Mouse (Mus musculus) adrenal gland, adult 18-20 months (tissue): ENCODE results near the gene Invs. TPM values are rescaled to one million over a fixed set of nuclear protein-coding genes. Genes with fewer than 3 reads are reported as not detected.

Source experiments
- DNase-seq, 2 experiments: peaks; one replicate each; pipeline ENCODE4 v3.0.0; 2021 to 2022; ENCODE audit warnings: low spot score in 2 of 2
- long read RNA-seq, 2 experiments: library from polyadenylated mRNA; stranded (forward); transcript quantifications; one replicate each; pipeline ENCODE4 v2.0.0; 2021
- total RNA-seq, 2 experiments: library from RNA; stranded (reverse); gene quantifications; 1 replicate in 1 of 2; 2 replicates in 1 of 2; pipeline ENCODE4 v1.2.3; 2021

Invs gene
- 10 to 100 TPM; 10.6 to 11.5 TPM for total RNA-seq
- long read RNA-seq, experiment 1, partial matches to known transcripts = 1 of 5 reads
- long read RNA-seq, experiment 1, other reads (novel, unspliced or antisense) = 4 of 5 reads
- long read RNA-seq, experiment 2, full-length matches to known transcripts = 1 of 8 reads
- long read RNA-seq, experiment 2, partial matches to known transcripts = 5 of 8 reads
- long read RNA-seq, experiment 2, other reads (novel, unspliced or antisense) = 2 of 8 reads

- DNase-seq = peak; percentile 81 to 83
Observed at GRCm38 (mm10) chr4:48279498-48280134, at the start of gene Invs, which contains the start of gene Erp44. Gene Invs (plus strand): TSS chr4:48279760. Gene Erp44 (minus strand): TSS chr4:48279558.

- no peak for DNase-seq
Observed at GRCm38 (mm10) chr4:48236721-48237120, 42.8 kb upstream of the Invs start.

GRCm38 (mm10) chr4:48239046-48239445 lies 40.5 kb upstream of the Invs start:
- no peak for DNase-seq

DNA sequence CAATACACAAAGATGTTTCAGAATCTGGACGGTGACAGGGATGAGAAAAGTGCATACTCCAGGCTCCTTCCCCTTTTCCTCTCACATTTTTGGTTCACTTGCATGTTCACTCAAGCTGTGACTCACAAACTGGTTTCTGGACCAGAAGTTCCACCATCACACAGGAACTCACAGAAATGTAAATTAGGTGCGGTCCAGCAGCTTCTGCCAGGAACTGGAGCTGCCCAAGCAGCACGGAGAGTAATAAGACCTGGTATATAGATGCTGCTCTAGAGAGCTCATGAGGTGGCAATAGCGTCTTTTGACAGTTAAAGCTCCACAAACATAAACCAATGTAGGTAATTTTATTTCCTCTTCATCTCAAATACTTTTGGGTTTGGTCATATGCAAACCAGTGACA lies 37.1 kb upstream of the Invs start:
- no peak for DNase-seq

GRCm38 (mm10) chr4:48243737-48244136 lies 35.8 kb upstream of the Invs start:
- no peak for DNase-seq

- DNase-seq = no peak
Observed at GRCm38 (mm10) chr4:48244280-48244679, 35.3 kb upstream of the Invs start.

DNA sequence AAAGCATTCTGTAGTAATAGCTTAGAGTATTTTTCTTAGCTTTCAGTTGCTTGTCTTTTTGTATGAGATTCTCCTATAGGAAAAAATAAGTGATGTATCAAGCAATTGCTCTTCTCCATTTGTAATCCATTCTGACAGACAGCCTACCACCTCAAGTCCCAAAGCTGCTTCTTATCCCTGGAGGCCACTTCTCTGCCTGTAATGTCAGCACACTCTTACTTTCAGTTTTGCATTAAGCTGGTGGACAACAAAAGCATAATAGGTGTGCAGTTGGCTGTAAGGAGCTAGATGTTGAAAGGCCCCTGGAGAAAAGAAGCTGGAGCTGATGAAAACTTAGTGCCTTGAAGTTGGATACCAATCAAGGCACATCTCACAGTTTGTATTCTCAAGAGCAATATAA lies 26.3 kb upstream of the Invs start:
- no peak for DNase-seq

DNA sequence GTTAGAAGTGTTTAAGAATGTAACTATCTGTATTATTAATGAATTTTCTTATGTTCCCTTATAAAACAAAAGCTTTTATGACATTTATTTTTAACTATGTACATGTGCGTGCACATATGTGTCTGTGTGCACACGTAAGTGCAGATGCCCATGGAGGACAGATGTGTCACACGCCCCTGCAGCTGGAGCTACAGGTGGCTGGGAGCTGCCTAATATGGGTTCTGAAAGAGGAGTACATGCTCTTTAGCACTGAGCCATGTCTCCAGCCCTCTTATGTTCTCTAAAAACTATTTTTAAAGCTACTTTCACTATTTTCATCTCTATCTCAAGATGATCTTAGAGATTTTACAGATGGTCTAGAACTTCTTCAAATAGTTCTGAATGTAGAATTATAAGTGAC lies 21.5 kb upstream of the Invs start:
- DNase-seq = no peak

- DNase-seq = no peak
Observed at GRCm38 (mm10) chr4:48267683-48268082, 11.9 kb upstream of the Invs start.

DNA sequence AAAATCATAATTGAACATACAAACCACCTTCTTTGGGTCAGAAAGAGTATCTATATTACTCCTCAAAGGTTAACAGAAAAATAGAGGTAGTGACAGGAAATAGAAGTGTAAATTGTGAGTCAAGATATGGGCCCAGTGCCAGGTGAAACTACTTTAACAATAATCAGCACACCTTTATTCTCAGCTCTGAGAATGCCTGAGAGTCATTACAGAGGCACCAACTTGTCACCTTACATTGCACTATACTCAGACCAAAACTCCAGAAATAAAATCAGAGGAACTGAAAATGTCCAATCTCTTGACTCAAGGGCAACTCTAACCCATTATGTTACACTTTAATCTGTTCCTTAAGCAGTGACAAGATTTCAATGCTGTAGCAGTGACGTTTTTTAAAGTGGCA lies 11.4 kb upstream of the Invs start:
- DNase-seq = no peak

DNA sequence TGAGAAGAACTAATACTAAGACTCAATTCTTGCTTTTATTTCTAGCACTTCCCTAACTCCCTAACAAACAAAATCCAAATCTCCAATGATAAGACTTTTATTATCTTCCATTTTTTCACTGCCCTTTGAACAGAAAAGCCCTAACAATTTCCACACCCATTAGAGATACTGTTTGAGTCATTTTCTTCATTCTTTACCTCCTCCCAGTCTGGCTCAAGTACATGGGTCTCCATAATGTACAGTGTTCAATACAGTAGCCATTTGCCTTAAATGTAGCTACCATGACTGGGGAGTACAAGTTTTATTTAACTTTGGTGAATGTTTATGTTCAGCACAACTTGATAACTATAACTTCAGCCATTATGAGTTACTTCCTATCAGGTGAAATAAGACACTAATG lies 9.0 kb upstream of the Invs start:
- DNase-seq = no peak

- no peak for DNase-seq
Observed at GRCm38 (mm10) chr4:48271838-48272237, 7.7 kb upstream of the Invs start.

- no peak for DNase-seq
Observed at GRCm38 (mm10) chr4:48273119-48273829, 6.3 kb upstream of the Invs start.

DNA sequence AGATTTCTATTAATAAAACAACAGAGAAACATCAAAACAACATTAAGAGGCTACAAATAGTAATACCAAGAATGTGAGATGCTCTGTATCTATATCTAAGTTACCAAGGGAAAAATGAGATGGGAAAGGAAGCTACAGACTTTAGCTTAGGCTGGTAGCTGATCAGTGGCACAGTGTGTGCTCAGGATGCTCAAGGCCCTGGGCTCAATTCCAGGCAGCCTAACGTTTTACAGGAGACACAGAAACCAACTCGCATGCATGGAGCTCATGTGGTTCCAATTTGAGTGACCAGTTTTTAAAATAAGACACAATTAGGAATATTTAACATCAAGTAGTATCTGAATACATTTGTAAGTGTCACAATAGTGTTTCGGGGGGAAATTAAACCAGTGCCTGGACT lies 3.8 kb upstream of the Invs start:
- DNase-seq = no peak

DNA sequence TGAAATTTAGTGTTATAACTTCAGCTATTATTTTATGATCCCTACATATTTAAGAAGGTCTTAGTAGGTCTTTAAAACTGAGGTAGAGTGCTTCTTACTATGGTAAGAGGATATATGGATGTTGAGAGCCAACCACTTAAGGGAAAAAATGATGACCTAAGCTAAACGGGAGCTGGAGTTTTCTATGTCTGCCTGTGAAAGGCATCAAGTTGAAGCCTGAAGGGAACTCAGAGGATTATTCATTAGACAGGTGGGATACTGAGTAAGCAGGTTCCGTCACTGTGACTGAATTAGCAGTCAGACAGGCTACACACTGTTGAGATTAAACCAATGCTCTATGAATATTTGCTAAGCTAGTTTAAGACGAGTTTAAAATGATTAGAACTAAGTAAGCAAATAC lies 2.5 kb upstream of the Invs start:
- DNase-seq = no peak

- no peak for DNase-seq
Observed at GRCm38 (mm10) chr4:48278757-48279497, 633 bp upstream of the Invs start.

- no peak for DNase-seq
Observed at GRCm38 (mm10) chr4:48281121-48281520, 1.6 kb downstream of the Invs start.

DNA sequence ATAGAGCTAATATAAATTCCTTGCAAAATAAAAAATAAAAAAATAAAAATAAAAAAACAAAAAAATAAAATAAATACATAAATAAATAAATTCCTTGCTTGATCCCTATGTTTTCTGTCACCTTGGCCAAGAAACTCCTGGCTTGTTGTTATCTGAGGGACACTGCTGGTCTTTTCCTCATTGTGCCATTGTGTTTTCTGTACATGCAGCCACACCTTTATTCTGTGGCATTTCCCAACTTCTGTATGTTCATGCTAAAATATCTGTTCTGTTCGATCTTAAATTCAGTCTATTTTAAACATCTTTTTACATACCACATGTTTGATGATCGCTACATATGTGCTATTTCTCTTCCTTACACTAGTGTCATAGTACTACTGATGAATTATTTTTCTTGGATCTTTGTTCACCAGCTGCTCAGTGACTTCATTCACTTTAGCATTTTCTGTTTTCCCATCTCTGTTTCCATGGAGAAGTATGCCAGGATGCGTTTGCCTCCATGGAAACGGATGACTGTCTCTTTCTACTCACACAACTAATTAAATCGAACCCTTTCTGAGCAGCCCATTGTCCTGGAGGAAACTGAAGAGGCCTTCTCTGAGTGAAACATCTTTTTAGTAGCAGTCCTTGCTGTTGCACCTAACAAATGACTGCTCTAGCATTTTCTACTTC lies 7.7 kb downstream of the Invs start:
- no peak for DNase-seq

- DNase-seq = no peak
Observed at GRCm38 (mm10) chr4:48314814-48315213, 35.3 kb downstream of the Invs start.

DNA sequence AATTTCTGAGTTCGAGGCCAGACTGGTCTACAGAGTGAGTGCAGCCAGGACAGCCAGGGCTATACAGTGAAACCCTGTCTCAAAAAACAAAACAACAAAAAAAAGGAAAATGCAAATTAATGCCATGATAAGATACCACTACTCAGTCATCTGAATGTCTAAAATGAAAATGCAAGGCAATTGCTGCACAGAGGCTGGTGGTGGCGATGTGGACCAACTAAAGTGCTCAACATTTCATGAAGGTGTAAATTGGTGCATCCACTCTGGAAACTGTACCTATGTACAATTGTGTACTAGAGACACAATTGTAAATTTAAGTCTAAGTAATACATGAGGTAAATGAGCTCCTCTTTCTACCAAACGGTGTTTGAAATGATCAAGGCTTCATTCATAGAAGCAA lies 36.5 kb downstream of the Invs start:
- DNase-seq = no peak

GRCm38 (mm10) chr4:48321276-48321675 lies 41.7 kb downstream of the Invs start:
- DNase-seq = no peak
